Mouse (Mus musculus) CD4-positive, CD25-positive, alpha-beta regulatory T cell, adult 2 months (primary cell): Measurements from ENCODE around the gene Fkrp.

ENCODE experiments used
- DNase-seq: peaks from one replicate; pipeline ENCODE4 v3.0.0-alpha.2; 2012; ENCODE audit warnings: low read depth, low spot score

Fkrp gene

GRCm38 (mm10) chr7:16816475-16817122 is at the start of gene Fkrp:
Fkrp (minus strand) TSS chr7:16816732.
- peak; percentile 67 for DNase-seq

DNA sequence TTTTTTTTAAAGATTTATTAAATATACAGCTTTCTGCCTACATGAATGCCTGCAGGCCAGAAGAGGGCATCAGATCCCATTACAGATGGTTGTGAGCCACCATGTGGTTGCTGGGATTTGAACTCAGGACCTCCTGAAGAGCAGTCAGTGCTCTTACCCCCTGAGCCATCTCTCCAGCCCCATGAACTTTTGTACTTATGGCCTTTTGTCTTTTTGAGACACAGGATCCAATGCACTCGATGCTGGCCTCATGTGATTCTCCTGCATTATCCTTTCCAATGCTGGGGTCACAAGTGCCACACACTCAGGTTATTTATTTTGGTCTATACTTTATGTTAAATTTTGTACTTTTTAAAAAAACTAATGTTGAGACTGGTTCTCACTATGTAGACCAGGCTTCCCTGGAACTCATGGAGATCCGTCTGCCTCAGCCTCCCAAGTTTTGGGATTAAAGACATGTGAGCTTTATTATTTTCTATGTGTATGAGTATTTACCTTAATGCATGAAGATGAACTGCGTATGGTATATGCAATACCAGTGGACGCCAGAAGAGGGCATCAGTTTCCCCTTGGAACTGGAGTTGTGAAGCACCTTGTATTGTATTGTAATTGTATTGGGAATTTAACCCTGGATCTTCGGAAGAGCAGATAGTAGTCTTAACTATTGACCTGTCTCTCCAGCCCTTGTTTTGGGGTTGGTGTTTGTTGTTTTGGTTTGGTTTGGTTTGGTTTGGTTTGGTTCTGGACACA is 43.5 kb upstream of the Fkrp start:
- peak; percentile 82 for DNase-seq

DNA sequence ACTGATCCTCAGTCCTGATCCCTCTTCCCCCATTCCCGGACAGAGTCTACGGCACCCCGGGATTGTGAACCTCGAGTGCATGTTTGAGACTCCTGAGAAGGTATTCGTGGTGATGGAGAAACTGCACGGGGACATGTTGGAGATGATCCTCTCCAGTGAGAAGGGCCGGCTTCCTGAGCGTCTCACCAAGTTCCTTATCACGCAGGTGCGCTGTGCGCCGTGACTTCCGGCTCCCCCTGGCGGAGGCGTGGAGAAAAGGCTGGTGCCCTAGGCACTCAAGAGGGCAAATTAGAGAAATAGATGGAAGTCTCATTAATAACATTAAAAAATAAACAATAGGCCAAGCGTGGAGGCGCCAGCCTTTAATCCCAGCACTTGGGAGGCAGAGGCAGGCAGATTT is 41.8 kb upstream of the Fkrp start:
- peak; percentile 85 for DNase-seq

GRCm38 (mm10) chr7:16853302-16853831 is 36.8 kb upstream of the Fkrp start:
- DNase-seq, result no peak

GRCm38 (mm10) chr7:16851636-16852035 is 35.1 kb upstream of the Fkrp start:
- no peak for DNase-seq

GRCm38 (mm10) chr7:16848579-16848978 is 32.0 kb upstream of the Fkrp start:
- DNase-seq, result peak; percentile 76

GRCm38 (mm10) chr7:16847507-16847906 is 31.0 kb upstream of the Fkrp start:
- no peak for DNase-seq

- no peak for DNase-seq
Measured at GRCm38 (mm10) chr7:16846775-16847174, 30.2 kb upstream of the Fkrp start.

GRCm38 (mm10) chr7:16845820-16846167 is 29.3 kb upstream of the Fkrp start:
- no peak for DNase-seq

DNA sequence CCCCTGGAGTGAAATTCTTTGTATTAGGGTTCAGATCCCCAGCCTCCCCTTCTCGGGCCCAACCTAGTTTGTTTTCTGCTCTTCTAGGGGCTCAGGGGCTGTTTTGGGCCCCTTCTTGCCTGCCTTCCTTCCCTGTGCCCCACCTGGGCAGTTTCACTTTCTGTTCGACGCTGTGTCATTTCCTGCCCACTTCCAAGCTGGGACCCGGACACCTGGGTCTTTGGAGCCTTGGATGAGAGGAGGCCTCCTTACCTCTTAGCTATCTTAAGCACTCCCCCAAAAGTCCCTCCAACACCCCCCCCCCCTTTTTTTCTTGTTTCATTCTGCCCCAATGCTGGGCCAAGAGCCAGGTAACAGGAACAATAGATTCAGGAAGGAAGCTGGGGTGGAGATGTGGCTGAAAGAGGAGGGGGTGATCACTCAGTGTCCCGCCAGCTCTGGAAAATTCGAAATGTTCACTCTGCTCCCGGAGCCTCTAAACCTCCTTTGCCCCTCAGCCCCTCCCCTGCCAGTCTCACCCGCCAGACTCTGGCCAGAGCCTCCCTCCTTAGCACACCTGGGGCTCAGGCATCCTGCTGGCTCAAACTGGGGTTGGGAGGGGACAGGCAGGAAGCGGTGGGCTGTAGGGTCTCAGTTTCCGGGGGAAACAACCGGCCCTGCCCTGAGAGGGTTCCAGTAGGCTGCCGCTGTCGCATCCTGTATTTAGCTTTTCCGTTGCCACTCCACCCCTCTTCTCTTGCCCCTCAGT is 28.7 kb upstream of the Fkrp start:
- peak; percentile 68 for DNase-seq

DNA sequence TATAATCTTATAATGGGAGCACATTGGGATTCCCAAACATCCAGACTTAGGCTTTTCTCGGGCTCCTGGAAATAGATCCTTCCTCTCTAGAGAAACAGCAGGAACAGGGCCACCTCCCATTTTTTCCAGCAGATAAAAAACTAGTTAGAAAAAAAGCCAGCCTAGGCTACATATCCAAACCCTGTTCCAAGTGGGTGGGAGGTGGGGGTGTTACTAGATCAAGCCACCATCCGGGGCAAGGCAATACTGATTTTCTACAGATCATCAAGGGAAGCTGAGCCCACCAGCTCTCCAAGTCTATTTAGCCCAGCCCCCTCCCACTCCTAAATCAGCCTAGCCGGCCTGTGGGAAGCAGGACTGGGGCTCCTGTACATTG is 28.2 kb upstream of the Fkrp start:
- DNase-seq, result no peak

- peak; percentile 60 for DNase-seq
Measured at GRCm38 (mm10) chr7:16843441-16844171, 27.1 kb upstream of the Fkrp start.

DNA sequence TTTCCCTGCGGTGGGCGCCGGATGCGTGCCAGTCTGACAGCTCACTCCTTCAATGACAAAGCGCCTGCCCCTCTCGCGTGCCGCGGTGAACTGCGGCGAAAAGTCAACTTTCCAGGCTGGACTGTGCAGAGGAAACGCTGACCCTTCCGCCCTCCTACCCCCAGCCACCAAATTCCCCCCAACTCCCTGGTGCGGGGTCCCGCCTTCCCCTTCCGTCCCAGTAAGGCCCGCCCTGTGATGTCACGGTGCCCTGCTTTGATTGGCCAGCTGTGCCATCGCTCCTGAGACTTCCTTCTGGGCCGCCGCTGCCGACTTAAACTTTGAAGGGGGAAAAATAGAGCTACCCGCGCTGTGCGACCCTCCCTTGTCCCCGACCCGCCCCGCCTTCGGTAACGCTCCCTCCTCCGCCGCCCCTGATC is 26.1 kb upstream of the Fkrp start, which contains the start of gene Prkd2:
TSS of gene Prkd2 (plus strand) at position 258 of the 419 bp plus-strand sequence.
- DNase-seq, result peak; percentile 89

DNA sequence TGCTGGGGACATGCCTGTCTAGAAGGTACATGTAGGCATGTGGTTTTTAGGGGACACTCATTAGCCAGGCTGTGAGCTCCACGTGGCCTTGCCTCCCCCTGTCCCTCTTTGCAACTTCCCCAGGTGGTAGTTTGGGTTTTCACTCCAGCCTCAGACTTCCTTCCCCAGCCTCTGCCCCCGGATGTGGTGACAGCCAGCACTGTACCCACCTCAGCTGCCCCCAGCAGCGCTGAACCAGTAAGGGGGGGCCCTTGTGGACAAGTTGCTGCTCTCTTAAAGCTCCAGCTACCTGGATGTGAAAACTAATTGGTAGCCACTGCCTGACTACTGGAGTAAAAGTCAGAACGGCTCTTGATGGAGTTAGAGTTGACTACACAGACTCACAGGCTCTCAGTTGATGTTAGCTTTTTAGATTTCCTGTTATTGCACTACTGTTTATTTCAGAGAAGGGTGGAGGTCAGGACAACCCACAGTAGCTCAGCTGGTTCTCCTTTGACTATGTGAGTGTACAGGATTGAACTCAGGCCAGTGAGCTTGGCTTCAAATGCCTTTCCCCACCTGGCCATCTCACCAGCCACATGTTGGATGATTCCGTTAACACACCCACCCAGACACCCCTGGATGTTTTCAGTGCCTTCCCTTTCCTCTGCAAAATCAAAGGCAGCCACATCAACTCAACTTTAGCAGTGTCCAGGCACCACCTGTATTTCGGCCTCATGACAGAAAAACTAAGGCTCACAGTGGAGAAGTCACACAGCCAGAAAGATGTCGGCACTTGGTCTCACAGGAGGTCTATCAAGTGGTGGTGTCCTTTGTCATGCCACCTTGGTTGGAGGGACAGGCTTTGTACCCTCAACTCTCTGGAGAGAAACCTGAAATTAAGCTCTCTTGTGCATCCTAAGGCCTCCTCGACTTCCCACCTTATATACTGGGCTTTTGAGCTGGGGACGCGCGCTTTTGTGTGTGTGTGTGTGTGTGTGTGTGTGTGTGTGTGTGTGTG is 25.3 kb upstream of the Fkrp start:
- peak; percentile 81 for DNase-seq

GRCm38 (mm10) chr7:16841078-16841477 is 24.5 kb upstream of the Fkrp start:
- DNase-seq, result no peak

- no peak for DNase-seq
Measured at GRCm38 (mm10) chr7:16840109-16840491, 23.6 kb upstream of the Fkrp start.

DNA sequence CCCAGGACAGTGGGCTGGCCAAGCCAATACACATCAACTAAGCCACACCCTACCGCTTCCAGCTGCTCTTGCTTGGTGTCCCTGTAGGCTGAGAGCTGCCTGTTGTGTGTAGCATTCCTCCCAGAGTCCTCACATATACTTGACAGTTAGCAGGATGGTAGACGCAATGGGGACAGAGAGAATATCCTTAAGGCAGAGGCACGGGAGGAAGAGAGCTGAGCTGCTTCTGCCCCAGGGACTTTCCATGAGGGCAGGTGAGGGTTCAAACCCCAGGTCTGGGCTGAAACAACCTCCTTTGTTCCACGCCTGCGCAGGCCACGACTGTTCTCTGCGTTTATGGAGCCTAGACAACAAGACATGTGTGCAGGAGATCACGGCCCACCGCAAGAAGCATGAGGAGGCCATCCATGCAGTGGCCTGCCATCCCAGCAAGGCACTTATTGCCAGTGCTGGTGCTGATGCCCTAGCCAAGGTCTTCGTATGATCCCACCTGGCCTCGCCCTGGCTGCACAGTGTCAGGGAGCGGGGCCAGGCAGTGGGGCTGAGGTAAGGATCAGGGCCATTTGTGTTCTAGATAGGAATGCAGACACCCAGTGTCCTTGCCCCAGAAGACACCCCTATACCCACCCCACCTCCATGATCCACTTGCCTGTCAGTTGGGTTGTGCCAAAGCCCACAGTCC is 23.0 kb upstream of the Fkrp start:
- DNase-seq, result no peak

GRCm38 (mm10) chr7:16838804-16839426 is 22.4 kb upstream of the Fkrp start:
- DNase-seq, result no peak
